Mouse (Mus musculus) bone marrow, adult 2 months (tissue): ENCODE data around the gene Gpx4.

ENCODE experiments used
- CTCF ChIP-seq: fragments of 200-500 bp; IDR thresholded peaks from 2 replicates; pipeline ENCODE4 v1.5.1; 2011; ENCODE audit warnings: low read length, control low read depth; ENCODE audit not compliant: control insufficient read depth, insufficient read depth
- POLR2A ChIP-seq: fragments of 200-500 bp; IDR thresholded peaks from 2 replicates; pipeline ENCODE4 v1.6.1; 2011; ENCODE audit warnings: low read depth, mild to moderate bottlenecking, control low read depth, low read length, borderline replicate concordance; ENCODE audit not compliant: control insufficient read depth

- TF ChIP-seq POLR2A (peak; percentile 16; the same call in 1 of the 2 replicates), CTCF (no peak)
Observed at GRCm38 (mm10) chr10:80070837-80071515, 24.0 kb downstream of the Gpx4 start.
